Mouse (Mus musculus) liver, embryonic 15.5 days (tissue): ENCODE measurements around the gene Ribc2. TPM values are rescaled to one million over a fixed set of nuclear protein-coding genes. Genes with fewer than 3 reads are reported as not detected.

Experiments used
- ATAC-seq: fragments of 200-750 bp; cut with Nextera tagmentation; 2 replicates; pipeline ENCODE4 v1.8.0; 2017; ENCODE audit warnings: moderate number of reproducible peaks, mild to moderate bottlenecking, moderate library complexity; ENCODE audit not compliant: insufficient read depth
- H3K27ac ChIP-seq: fragments of 300-500 bp; sonication (generic); replicated peaks from 2 replicates; pipeline ENCODE4 v1.5.1; 2015; ENCODE audit warnings: mild to moderate bottlenecking, inconsistent platforms
- H3K27me3 ChIP-seq: fragments of 300-500 bp; sonication (generic); 2 replicates; pipeline ENCODE4 v1.6.1; 2015; ENCODE audit warnings: mild to moderate bottlenecking, inconsistent platforms
- H3K36me3 ChIP-seq: fragments of 300-500 bp; sonication (generic); replicated peaks from 2 replicates; pipeline ENCODE4 v1.6.1; 2015; ENCODE audit warnings: moderate library complexity, mild to moderate bottlenecking, inconsistent platforms
- H3K4me1 ChIP-seq: fragments of 300-500 bp; sonication (generic); replicated peaks from 2 replicates; pipeline ENCODE4 v1.6.1; 2015; ENCODE audit warnings: inconsistent platforms
- H3K4me2 ChIP-seq: fragments of 300-500 bp; sonication (generic); 2 replicates; pipeline ENCODE4 v1.6.1; 2015; ENCODE audit warnings: moderate library complexity, mild to moderate bottlenecking, inconsistent platforms
- H3K4me3 ChIP-seq: fragments of 300-500 bp; sonication (generic); replicated peaks from 2 replicates; pipeline ENCODE4 v1.5.1; 2015; ENCODE audit warnings: mild to moderate bottlenecking, inconsistent platforms
- H3K9ac ChIP-seq: fragments of 300-500 bp; sonication (generic); 2 replicates; pipeline ENCODE4 v1.6.1; 2015; ENCODE audit warnings: moderate library complexity, mild to moderate bottlenecking, inconsistent platforms
- H3K9me3 ChIP-seq: fragments of 300-500 bp; sonication (generic); replicated peaks from 2 replicates; pipeline ENCODE4 v1.6.1; 2016; ENCODE audit warnings: inconsistent platforms
- WGBS: fragments of 180-500 bp; shearing (Covaris S2); methylation state at CpG from one replicate; pipeline ENCODE4 v1.1.7; 2015; ENCODE audit warnings: mixed read lengths; ENCODE audit not compliant: insufficient replicate concordance; 5-methylcytosine and 5-hydroxymethylcytosine counted together
- polyA plus RNA-seq: library from polyadenylated mRNA; unstranded; fragments of >200 nt; fragmentation: Nextera tagmentation; extraction: Ambion mirVana; gene quantifications from 2 replicates; pipeline ENCODE4 v1.2.1, GENCODE M21; 2015

The Ribc2 gene
- polyA plus RNA-seq, 1 experiment from 2014 or later: not detected

GRCm38 (mm10) chr15:85154091-85154490 lies 22.2 kb downstream of the Ribc2 start:
- Histone ChIP-seq H3K4me1 (no peaks in the 10 kb centered on the region), H3K9ac (no peak overlapping the region), H3K27ac (no peak overlapping the region), H3K4me2 (no peak overlapping the region), H3K4me3 (no peak overlapping the region), H3K27me3 (no peaks in the 10 kb centered on the region), H3K9me3 (no peaks in the 10 kb centered on the region), H3K36me3 (no peaks in the 10 kb centered on the region)
- ATAC-seq: no peak
- WGBS: 59% methylated on average over 3 of the region's 3 CpGs

- Histone ChIP-seq H3K27ac (no peak overlapping the region), H3K27me3 (no peaks in the 10 kb centered on the region), H3K4me3 (no peak overlapping the region), H3K9me3 (no peaks in the 10 kb centered on the region), H3K36me3 (no peaks in the 10 kb centered on the region), H3K4me2 (no peak overlapping the region), H3K4me1 (no peaks in the 10 kb centered on the region), H3K9ac (no peak overlapping the region)
- WGBS: 54% methylated on average over 4 of the region's 4 CpGs
- ATAC-seq: no peak
Observed at GRCm38 (mm10) chr15:85156198-85156597, 24.3 kb downstream of the Ribc2 start.

DNA sequence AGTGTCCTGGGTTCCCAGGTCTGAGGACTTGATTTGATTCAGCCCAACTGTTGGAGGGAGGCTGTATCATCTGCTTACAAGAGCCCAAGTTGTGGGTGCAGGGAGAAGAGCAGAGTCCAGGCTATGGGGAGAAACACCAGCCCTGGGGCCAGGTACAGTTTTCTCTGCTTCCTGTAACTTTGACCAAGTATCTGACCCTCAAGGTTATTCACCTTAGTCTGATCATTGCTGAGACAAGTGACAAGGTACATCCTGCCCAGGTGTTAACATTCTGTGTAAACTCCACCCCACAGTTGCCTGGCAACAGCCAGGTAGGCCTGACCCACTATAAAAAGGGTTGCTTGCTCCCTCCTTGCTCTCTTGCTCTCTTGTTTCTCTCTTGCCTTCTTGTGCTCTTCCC lies 29.5 kb downstream of the Ribc2 start:
- Histone ChIP-seq H3K4me2 (no peak overlapping the region), H3K36me3 (no peaks in the 10 kb centered on the region), H3K9me3 (no peaks in the 10 kb centered on the region), H3K4me3 (no peak overlapping the region), H3K9ac (no peak overlapping the region), H3K27ac (no peak overlapping the region), H3K4me1 (no peaks in the 10 kb centered on the region), H3K27me3 (no peaks in the 10 kb centered on the region)
- no peak for ATAC-seq

DNA sequence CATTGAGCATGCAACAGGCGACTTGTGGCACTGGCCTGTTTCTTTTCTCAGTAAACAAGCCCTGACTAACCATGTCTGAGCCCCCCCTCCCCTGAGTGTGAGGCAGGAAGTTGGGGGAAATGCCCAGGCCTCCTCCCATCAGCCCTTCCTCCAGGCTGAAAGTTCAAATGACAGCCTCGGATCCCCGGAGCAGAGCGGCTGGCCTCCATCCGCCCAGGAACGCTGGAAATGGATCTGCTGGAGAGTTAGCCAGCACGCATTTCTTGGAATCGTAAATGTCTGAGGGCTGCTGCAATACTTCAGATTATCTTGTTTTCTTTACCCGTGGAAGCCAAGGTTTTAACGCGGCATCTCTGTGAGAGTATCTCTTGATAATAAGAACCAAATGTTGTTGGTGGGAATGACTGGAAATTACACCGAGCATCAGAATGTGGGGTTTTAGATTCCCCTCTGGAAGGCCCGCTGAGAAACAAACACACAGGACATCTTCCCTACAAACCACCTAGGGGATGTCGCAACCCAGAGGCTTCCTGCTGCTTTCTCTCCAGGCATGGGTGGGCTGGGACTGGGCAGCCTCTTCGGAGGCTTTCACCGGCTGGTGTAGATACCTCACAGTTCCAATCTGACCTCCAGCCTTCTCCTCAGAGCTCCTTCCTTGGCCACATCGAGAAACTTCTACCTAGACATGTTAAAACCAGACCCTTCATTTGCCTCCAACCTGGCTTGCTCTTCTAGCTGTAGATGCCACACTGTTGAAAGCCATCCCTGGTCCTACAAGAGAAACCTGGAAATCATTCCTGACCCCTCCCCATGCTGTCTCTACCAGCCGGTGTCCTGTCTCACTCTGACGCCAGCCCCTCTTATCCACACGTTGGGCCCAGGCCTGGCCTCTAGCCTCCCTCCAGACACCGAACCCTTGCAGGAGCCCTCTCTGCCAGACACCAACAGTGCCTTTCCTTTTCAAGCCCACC lies 31.1 kb downstream of the Ribc2 start:
- ATAC-seq: no peak
- no peaks in the 10 kb centered on the region for H3K36me3 ChIP-seq
- no peak overlapping the region for H3K4me3 ChIP-seq
- H3K4me2 ChIP-seq: no peak overlapping the region
- H3K27me3 ChIP-seq: no peaks in the 10 kb centered on the region
- no peak overlapping the region for H3K9ac ChIP-seq
- WGBS: 38% methylated on average over 21 of the region's 21 CpGs
- no peak overlapping the region for H3K27ac ChIP-seq
- H3K4me1 ChIP-seq: no peaks in the 10 kb centered on the region
- no peaks in the 10 kb centered on the region for H3K9me3 ChIP-seq

DNA sequence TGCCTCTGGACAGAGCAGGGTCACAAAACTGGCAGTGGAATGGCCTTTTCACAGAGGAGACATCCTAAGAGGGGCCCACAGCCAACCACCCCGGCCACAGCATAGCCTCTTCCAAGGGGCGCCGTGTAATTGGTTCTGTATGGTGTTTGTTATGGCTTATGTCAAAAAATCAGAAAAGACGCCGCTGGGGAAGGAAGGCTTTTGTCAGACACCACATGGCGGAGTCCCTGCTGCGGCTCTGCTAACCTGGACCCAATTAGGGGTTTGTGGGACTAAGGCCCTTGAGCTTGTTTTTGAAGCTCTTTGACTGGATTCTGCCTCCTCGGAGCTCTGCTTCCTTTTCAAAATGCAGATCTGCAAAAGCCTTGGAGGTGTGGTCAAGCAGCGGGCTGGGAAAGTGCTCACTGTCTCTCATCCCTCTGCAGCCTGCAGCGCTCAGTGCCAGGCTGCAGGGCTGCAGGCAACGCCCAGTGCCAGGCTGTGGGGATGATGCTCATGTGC lies 34.6 kb downstream of the Ribc2 start:
- Histone ChIP-seq H3K9me3 (no peaks in the 10 kb centered on the region), H3K27me3 (no peaks in the 10 kb centered on the region), H3K36me3 (no peaks in the 10 kb centered on the region), H3K27ac (no peak overlapping the region), H3K4me3 (no peak overlapping the region), H3K4me1 (no peaks in the 10 kb centered on the region), H3K9ac (no peak overlapping the region), H3K4me2 (no peak overlapping the region)
- no peak for ATAC-seq
- 35% methylated on average over 11 of the region's 11 CpGs for WGBS

GRCm38 (mm10) chr15:85167086-85167679 lies 35.3 kb downstream of the Ribc2 start:
- no peaks in the 10 kb centered on the region for H3K9me3 ChIP-seq
- no peak for ATAC-seq
- no peaks in the 10 kb centered on the region for H3K4me1 ChIP-seq
- no peaks in the 10 kb centered on the region for H3K36me3 ChIP-seq
- H3K27me3 ChIP-seq: no peaks in the 10 kb centered on the region
- no peak overlapping the region for H3K9ac ChIP-seq
- no peak overlapping the region for H3K27ac ChIP-seq
- H3K4me3 ChIP-seq: no peak overlapping the region
- no peak overlapping the region for H3K4me2 ChIP-seq
- 57% methylated on average over 12 of the region's 12 CpGs for WGBS

- WGBS: 48% methylated on average over 2 of the region's 2 CpGs
Observed at GRCm38 (mm10) chr15:85172054-85172453, 40.2 kb downstream of the Ribc2 start.

GRCm38 (mm10) chr15:85173425-85173824 lies 41.5 kb downstream of the Ribc2 start:
- H3K4me2 ChIP-seq: no peak overlapping the region
- WGBS: 69% methylated on average over 8 of the region's 8 CpGs
- H3K27ac ChIP-seq: no peak overlapping the region
- ATAC-seq: no peak
- no peak overlapping the region for H3K9ac ChIP-seq
- H3K9me3 ChIP-seq: no peaks in the 10 kb centered on the region
- H3K4me3 ChIP-seq: no peak overlapping the region
- no peaks in the 10 kb centered on the region for H3K36me3 ChIP-seq
- H3K4me1 ChIP-seq: no peaks in the 10 kb centered on the region
- H3K27me3 ChIP-seq: no peaks in the 10 kb centered on the region

More at GRCm38 (mm10) chr15:85172054-85172453, 40.2 kb downstream of the Ribc2 start:
- no peaks in the 10 kb centered on the region for H3K9me3 ChIP-seq
- no peak for ATAC-seq
- no peaks in the 10 kb centered on the region for H3K36me3 ChIP-seq
- H3K9ac ChIP-seq: no peak overlapping the region
- no peak overlapping the region for H3K4me3 ChIP-seq
- no peaks in the 10 kb centered on the region for H3K4me1 ChIP-seq
- H3K27me3 ChIP-seq: no peaks in the 10 kb centered on the region
- no peak overlapping the region for H3K4me2 ChIP-seq
- H3K27ac ChIP-seq: no peak overlapping the region

DNA sequence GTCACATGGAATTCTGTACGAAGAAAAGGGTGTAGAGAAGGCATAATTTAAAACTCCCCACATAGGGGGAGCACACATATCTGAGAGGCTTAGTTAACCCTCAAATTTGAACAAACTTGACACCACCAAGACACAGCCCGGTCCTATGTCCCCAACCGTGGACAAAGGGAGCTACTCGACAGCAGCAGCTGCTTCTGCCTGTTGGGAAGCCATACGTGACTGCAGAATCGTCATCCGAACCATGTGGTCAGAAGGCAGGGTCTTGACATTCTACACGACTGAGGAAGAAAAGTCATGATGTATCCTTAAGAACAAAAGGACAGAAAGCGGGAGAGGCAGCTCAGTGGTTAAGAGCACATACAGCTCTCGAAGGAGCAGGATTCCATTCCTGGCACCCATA lies 42.2 kb downstream of the Ribc2 start:
- WGBS: 65% methylated on average over 10 of the region's 10 CpGs
- H3K4me3 ChIP-seq: no peak overlapping the region
- no peaks in the 10 kb centered on the region for H3K4me1 ChIP-seq
- no peak overlapping the region for H3K27ac ChIP-seq
- no peaks in the 10 kb centered on the region for H3K9me3 ChIP-seq
- no peaks in the 10 kb centered on the region for H3K36me3 ChIP-seq
- H3K27me3 ChIP-seq: no peaks in the 10 kb centered on the region
- H3K4me2 ChIP-seq: no peak overlapping the region
- H3K9ac ChIP-seq: no peak overlapping the region
- no peak for ATAC-seq

DNA sequence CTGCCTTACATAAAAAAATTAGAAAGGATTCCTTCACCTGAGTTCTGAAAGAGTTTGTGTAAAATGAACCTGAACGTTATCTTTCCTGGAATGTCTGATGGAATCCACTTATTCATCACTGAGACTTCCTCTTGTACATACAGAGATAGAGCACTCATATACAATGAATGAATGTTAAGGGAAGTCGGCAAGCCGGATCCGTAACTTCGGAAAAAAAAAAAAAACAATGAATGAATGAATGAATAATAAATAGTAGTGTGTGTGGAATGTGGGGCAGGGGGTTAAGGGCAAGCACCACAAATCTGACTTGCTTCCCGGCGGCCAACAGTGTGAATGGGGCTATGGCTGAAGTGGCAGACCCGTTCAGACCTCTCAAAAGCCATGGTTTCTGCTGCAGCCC lies 45.7 kb downstream of the Ribc2 start:
- 64% methylated on average over 8 of the region's 8 CpGs for WGBS
- no peaks in the 10 kb centered on the region for H3K4me1 ChIP-seq
- no peak for ATAC-seq

GRCm38 (mm10) chr15:85178172-85178571 lies 46.3 kb downstream of the Ribc2 start:
- H3K4me3 ChIP-seq: no peak overlapping the region
- no peak overlapping the region for H3K27ac ChIP-seq
- no peaks in the 10 kb centered on the region for H3K27me3 ChIP-seq
- no peak for ATAC-seq
- 35% methylated on average over 6 of the region's 6 CpGs for WGBS
- no peak overlapping the region for H3K4me2 ChIP-seq
- no peaks in the 10 kb centered on the region for H3K4me1 ChIP-seq
- H3K9ac ChIP-seq: no peak overlapping the region
- H3K9me3 ChIP-seq: no peaks in the 10 kb centered on the region
- no peaks in the 10 kb centered on the region for H3K36me3 ChIP-seq

More for the DNA sequence above, 45.7 kb downstream of the Ribc2 start:
- no peaks in the 10 kb centered on the region for H3K27me3 ChIP-seq
- H3K4me3 ChIP-seq: no peak overlapping the region
- no peak overlapping the region for H3K4me2 ChIP-seq
- no peaks in the 10 kb centered on the region for H3K36me3 ChIP-seq
- no peak overlapping the region for H3K9ac ChIP-seq
- H3K27ac ChIP-seq: no peak overlapping the region
- H3K9me3 ChIP-seq: no peaks in the 10 kb centered on the region
